Mouse (Mus musculus) kidney, adult 2 months (tissue): ENCODE measurements at regions not wholly inside any gene's neighbourhood (a gene's known extent, or its start where the extent isn't known, plus 50 kb on each side); places are given as distances from the start of the nearest gene placed in this dataset.

ENCODE experiments used
- DNase-seq: peaks from one replicate; pipeline ENCODE4 v3.0.0; 2021
- H3K27ac ChIP-seq: fragments of 200-500 bp; 2 replicates; pipeline ENCODE4 v1.5.1; 2012; ENCODE audit warnings: low read depth, low read length, control low read depth, inconsistent platforms; ENCODE audit not compliant: insufficient read depth
- H3K27me3 ChIP-seq: fragments of 200-500 bp; replicated peaks from 2 replicates; pipeline ENCODE4 v1.6.1; 2012; ENCODE audit warnings: mild to moderate bottlenecking, moderate library complexity, low read length, inconsistent platforms; ENCODE audit not compliant: control insufficient read depth, insufficient read depth
- H3K36me3 ChIP-seq: fragments of 200-500 bp; 2 replicates; pipeline ENCODE4 v1.6.1; 2012; ENCODE audit warnings: mild to moderate bottlenecking, moderate library complexity, low read length, inconsistent platforms; ENCODE audit not compliant: control insufficient read depth, insufficient read depth
- H3K4me1 ChIP-seq: fragments of 200-500 bp; 2 replicates; pipeline ENCODE4 v1.6.1; 2011; ENCODE audit warnings: low read length; ENCODE audit not compliant: control insufficient read depth, insufficient read depth
- H3K4me3 ChIP-seq: fragments of 200-500 bp; 2 replicates; pipeline ENCODE4 v1.5.1; 2011; ENCODE audit warnings: mild to moderate bottlenecking, low read depth, low read length, control low read depth; ENCODE audit not compliant: insufficient read depth
- CTCF ChIP-seq: fragments of 200-500 bp; conservative IDR thresholded peaks from 2 replicates; pipeline ENCODE4 v1.5.1; 2011; ENCODE audit warnings: low read depth, mild to moderate bottlenecking, control low read depth, low read length, moderate library complexity, mixed read lengths; ENCODE audit not compliant: insufficient read depth, insufficient read length
- POLR2A ChIP-seq: fragments of 200-500 bp; IDR thresholded peaks from one replicate; pipeline ENCODE4 v1.6.1; 2011; ENCODE audit warnings: low read depth, low read length, control low read depth
- WGBS: fragments of 180-500 bp; shearing (Covaris S2); methylation state at CpG from one replicate; pipeline ENCODE4 v1.1.7; 2018; 5-methylcytosine and 5-hydroxymethylcytosine counted together

GRCm38 (mm10) chr7:137609752-137610151 lies 172.3 kb downstream of the Glrx3 start:
- H3K27me3 ChIP-seq, result no peaks in the 10 kb centered on the region
- no peak for TF ChIP-seq POLR2A
- TF ChIP-seq CTCF, result no peak
- no peak for DNase-seq
- H3K4me1 ChIP-seq, result no peaks in the 10 kb centered on the region
- H3K27ac ChIP-seq, result no peak overlapping the region
- WGBS, result 68% methylated on average over 6 of the region's 6 CpGs
- H3K4me3 ChIP-seq, result no peak overlapping the region
- H3K36me3 ChIP-seq, result no peaks in the 10 kb centered on the region

GRCm38 (mm10) chr7:137611363-137611762 lies 173.9 kb downstream of the Glrx3 start:
- no peaks in the 10 kb centered on the region for H3K36me3 ChIP-seq
- H3K4me3 ChIP-seq, result no peak overlapping the region
- TF ChIP-seq POLR2A (no peak), CTCF (no peak)
- WGBS, result 68% methylated on average over 6 of the region's 6 CpGs
- no peak overlapping the region for H3K27ac ChIP-seq
- no peaks in the 10 kb centered on the region for H3K4me1 ChIP-seq
- H3K27me3 ChIP-seq, result no peaks in the 10 kb centered on the region
- no peak for DNase-seq

- DNase-seq, result no peak
- Histone ChIP-seq H3K27me3 (no peaks in the 10 kb centered on the region), H3K36me3 (no peaks in the 10 kb centered on the region), H3K4me1 (no peaks in the 10 kb centered on the region), H3K27ac (no peak overlapping the region), H3K4me3 (no peak overlapping the region)
- WGBS, result 63% methylated on average over 7 of the region's 7 CpGs
- TF ChIP-seq POLR2A (no peak), CTCF (no peak)
These were observed 174.6 kb downstream of the Glrx3 start for GRCm38 (mm10) chr7:137611891-137612522.

- DNase-seq, result no peak
- 40% methylated on average over 5 of the region's 5 CpGs for WGBS
These were observed 181.2 kb downstream of the Glrx3 start for GRCm38 (mm10) chr7:137618406-137619133.

GRCm38 (mm10) chr7:137619286-137619789 lies 181.9 kb downstream of the Glrx3 start:
- DNase-seq, result no peak
- Histone ChIP-seq H3K27me3 (no peaks in the 10 kb centered on the region), H3K4me1 (no peaks in the 10 kb centered on the region), H3K36me3 (no peaks in the 10 kb centered on the region), H3K27ac (no peak overlapping the region), H3K4me3 (no peak overlapping the region)
- 68% methylated on average over 6 of the region's 6 CpGs for WGBS
- TF ChIP-seq POLR2A, result no peak
- TF ChIP-seq CTCF, result no peak

More at GRCm38 (mm10) chr7:137618406-137619133, 181.2 kb downstream of the Glrx3 start:
- Histone ChIP-seq H3K27me3 (no peaks in the 10 kb centered on the region), H3K4me1 (no peaks in the 10 kb centered on the region), H3K4me3 (no peak overlapping the region), H3K27ac (no peak overlapping the region), H3K36me3 (no peaks in the 10 kb centered on the region)
- TF ChIP-seq CTCF, result no peak
- TF ChIP-seq POLR2A, result no peak

- 89% methylated on average over 3 of the region's 3 CpGs for WGBS
- H3K27me3 ChIP-seq, result no peaks in the 10 kb centered on the region
- H3K36me3 ChIP-seq, result no peaks in the 10 kb centered on the region
- no peaks in the 10 kb centered on the region for H3K4me1 ChIP-seq
- no peak for DNase-seq
- H3K4me3 ChIP-seq, result no peak overlapping the region
- no peak overlapping the region for H3K27ac ChIP-seq
- TF ChIP-seq POLR2A, result no peak
These were observed 190.9 kb downstream of the Glrx3 start for GRCm38 (mm10) chr7:137628266-137628665.

GRCm38 (mm10) chr7:137629540-137629939 lies 192.1 kb downstream of the Glrx3 start:
- DNase-seq, result no peak
- Histone ChIP-seq H3K27ac (no peak overlapping the region), H3K4me1 (no peaks in the 10 kb centered on the region), H3K4me3 (no peak overlapping the region), H3K36me3 (no peaks in the 10 kb centered on the region), H3K27me3 (no peaks in the 10 kb centered on the region)
- TF ChIP-seq POLR2A (no peak), CTCF (no peak)
- WGBS, result 89% methylated on average over 5 of the region's 5 CpGs

- WGBS, result 56% methylated on average over 6 of the region's 6 CpGs
- no peak for DNase-seq
- no peak for TF ChIP-seq POLR2A
- no peak for TF ChIP-seq CTCF
These were observed 211.2 kb downstream of the Glrx3 start for GRCm38 (mm10) chr7:137648621-137649020.

More at GRCm38 (mm10) chr7:137648621-137649020, 211.2 kb downstream of the Glrx3 start:
- no peaks in the 10 kb centered on the region for H3K36me3 ChIP-seq
- no peaks in the 10 kb centered on the region for H3K27me3 ChIP-seq
- H3K27ac ChIP-seq, result no peak overlapping the region
- no peaks in the 10 kb centered on the region for H3K4me1 ChIP-seq
- H3K4me3 ChIP-seq, result no peak overlapping the region
